Mouse (Mus musculus) cortical plate, adult 2 months (tissue): ENCODE data around the gene Astl.

ENCODE experiments used
- CTCF ChIP-seq: fragments of 200-500 bp; IDR thresholded peaks from 2 replicates; pipeline ENCODE4 v1.5.1; 2011; ENCODE audit warnings: mild to moderate bottlenecking, control low read depth, low read length; ENCODE audit not compliant: insufficient read depth; ENCODE audit errors: extremely low read depth
- POLR2A ChIP-seq: fragments of 200-500 bp; IDR thresholded peaks from 2 replicates; pipeline ENCODE4 v1.6.1; 2011; ENCODE audit warnings: mild to moderate bottlenecking, low read length, control low read depth; ENCODE audit not compliant: insufficient read depth; ENCODE audit errors: extremely low read depth

DNA sequence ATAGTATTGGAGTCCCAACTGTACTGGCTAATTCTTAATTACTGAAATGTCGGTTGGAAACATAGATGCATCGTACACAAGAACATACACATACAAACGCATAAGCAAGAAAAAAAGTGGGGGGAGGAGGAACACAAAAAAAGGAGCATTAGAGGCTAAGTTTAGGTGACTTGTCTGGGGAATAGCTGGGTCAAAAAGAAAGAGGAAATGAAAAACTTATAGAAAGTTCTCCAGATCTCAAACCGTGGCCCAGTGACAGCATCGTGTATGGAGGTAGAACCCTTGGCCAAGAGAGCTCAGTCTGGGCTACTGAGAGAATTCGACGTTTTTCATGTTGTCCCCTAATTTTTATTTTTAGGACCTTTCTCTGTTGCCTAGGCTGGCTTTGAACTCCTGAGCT lies 27.8 kb upstream of the Astl start:
- TF ChIP-seq POLR2A: no peak
- no peak for TF ChIP-seq CTCF
